Mouse (Mus musculus) left cerebral cortex, postnatal 14 days (tissue): ENCODE measurements at regions not wholly inside any gene's neighbourhood (a gene's known extent, or its start where the extent isn't known, plus 50 kb on each side); places are given as distances from the start of the nearest gene placed in this dataset.

Source experiments
- DNase-seq, 2 experiments: peaks; one replicate each; pipeline ENCODE4 v3.0.0; 2021 to 2022; ENCODE audit warnings: low spot score in 2 of 2, mixed read lengths in 1 of 2
- intact Hi-C: fragments of 180-260 bp; cut with DNase I; formaldehyde crosslinking; loops from one replicate; pipeline ENCODE4 v1.15.1; 2025

GRCm38 (mm10) chr3:119915984-119916865 lies 132.0 kb upstream of the Ptbp2 start:
- DNase-seq: no peak
- intact Hi-C loops: no loop called here

- no peak for DNase-seq
These were observed 127.3 kb upstream of the Ptbp2 start for GRCm38 (mm10) chr3:119911532-119911931.

GRCm38 (mm10) chr3:119904244-119904643 lies 120.0 kb upstream of the Ptbp2 start:
- intact Hi-C loops: no loop called here
- DNase-seq: no peak

More at GRCm38 (mm10) chr3:119911532-119911931, 127.3 kb upstream of the Ptbp2 start:
- intact Hi-C loops: no loop called here

- intact Hi-C loops: no loop called here
- no peak for DNase-seq
These were observed 110.9 kb upstream of the Ptbp2 start for GRCm38 (mm10) chr3:119895141-119895540.

GRCm38 (mm10) chr3:119894035-119894434 lies 109.8 kb upstream of the Ptbp2 start:
- intact Hi-C loops: no loop called here
- no peak for DNase-seq

GRCm38 (mm10) chr3:119893165-119893910 lies 109.1 kb upstream of the Ptbp2 start:
- DNase-seq: peak in 1 of 2 experiments; percentile 8
- intact Hi-C loops: no loop called here

GRCm38 (mm10) chr3:119892533-119893164 lies 108.4 kb upstream of the Ptbp2 start:
- intact Hi-C loops: no loop called here
- DNase-seq: no peak

GRCm38 (mm10) chr3:119890911-119891310 lies 106.6 kb upstream of the Ptbp2 start:
- intact Hi-C loops: no loop called here

GRCm38 (mm10) chr3:119888487-119888886 lies 104.2 kb upstream of the Ptbp2 start:
- DNase-seq: no peak
- intact Hi-C loops: no loop called here

More at GRCm38 (mm10) chr3:119890911-119891310, 106.6 kb upstream of the Ptbp2 start:
- DNase-seq: no peak

- DNase-seq: no peak
- intact Hi-C loops: no loop called here
These were observed 92.1 kb upstream of the Ptbp2 start for GRCm38 (mm10) chr3:119876395-119876794.

GRCm38 (mm10) chr3:119875061-119875460 lies 90.8 kb upstream of the Ptbp2 start:
- intact Hi-C loops: no loop called here
- DNase-seq: no peak

- intact Hi-C loops: no loop called here
- DNase-seq: peak; percentile 67 to 73
These were observed 78.1 kb upstream of the Ptbp2 start for GRCm38 (mm10) chr3:119862194-119862957.
